In genomic region chr19:56874601-56875315, GRCm38 (mm10) we compare ENCODE assay signal across 7 mouse cellular contexts. TPM values are rescaled to one million over a fixed set of nuclear protein-coding genes. Genes with fewer than 3 reads are reported as not detected.
DNase-seq lines count a peak whose midpoint lies in the region; ATAC-seq and TF ChIP-seq lines count a peak whose summit lies in the region.

No protein-coding gene starts in this region.

- TF ChIP-seq CTCF in lung, postnatal 0 days (IDR thresholded peaks at IDR 0.05): no peak
- TF ChIP-seq CTCF in lung, adult 2 months (IDR thresholded peaks at IDR 0.05; ENCODE audit: insufficient read depth, low read length): no peak

- H3K36me3 ChIP-seq in lung, postnatal 0 days (ENCODE audit: insufficient read depth, low read length): no peaks in the 10 kb centered on the region
- H3K36me3 ChIP-seq in forebrain, embryonic 16.5 days (ENCODE audit: control insufficient read depth, insufficient read depth): no peaks in the 10 kb centered on the region
- H3K36me3 ChIP-seq in liver, embryonic 12.5 days: no peaks in the 10 kb centered on the region

- peaks cover 30% of the 10 kb centered on the region for H3K27me3 ChIP-seq in lung, postnatal 0 days (replicated peaks; ENCODE audit: insufficient read depth, low read length)
- peaks cover 47% of the 10 kb centered on the region for H3K27me3 ChIP-seq in forebrain, embryonic 16.5 days (replicated peaks; ENCODE audit: control insufficient read depth, insufficient read depth, low read length)
- H3K27me3 ChIP-seq in liver, embryonic 12.5 days (replicated peaks): peaks cover 83% of the 10 kb centered on the region

- H3K27ac ChIP-seq in lung, postnatal 0 days (ENCODE audit: low read length): no peak overlapping the region
- H3K27ac ChIP-seq in forebrain, embryonic 16.5 days (ENCODE audit: low read length): no peak overlapping the region
- H3K27ac ChIP-seq in liver, embryonic 12.5 days: no peak overlapping the region

- H3K9me3 ChIP-seq in lung, postnatal 0 days (ENCODE audit: low read length): no peaks in the 10 kb centered on the region
- no peaks in the 10 kb centered on the region for H3K9me3 ChIP-seq in forebrain, embryonic 16.5 days (ENCODE audit: control insufficient read depth, low read length)
- H3K9me3 ChIP-seq in liver, embryonic 12.5 days (replicated peaks): no peaks in the 10 kb centered on the region

- peaks cover 11% of the 10 kb centered on the region for H3K4me1 ChIP-seq in lung, postnatal 0 days (ENCODE audit: insufficient read depth, low read depth, low read length)
- H3K4me1 ChIP-seq in lung, adult 2 months (ENCODE audit: control insufficient read depth, insufficient read depth, low read length): no peaks in the 10 kb centered on the region
- H3K4me1 ChIP-seq in forebrain, embryonic 16.5 days (replicated peaks; ENCODE audit: control insufficient read depth, insufficient read depth, low read length): peaks cover 12% of the 10 kb centered on the region
- H3K4me1 ChIP-seq in liver, embryonic 12.5 days: peaks cover 6% of the 10 kb centered on the region

- ATAC-seq in lung, postnatal 0 days: no peak
- ATAC-seq in forebrain, embryonic 16.5 days: 0 out of 2 replicates have a peak, but pooled peaks have one; percentile 33
- ATAC-seq in liver, embryonic 12.5 days: no peak

- H3K9ac ChIP-seq in lung, postnatal 0 days (replicated peaks; ENCODE audit: low read depth): no peak overlapping the region
- peak overlapping the region; percentile 45 for H3K9ac ChIP-seq in forebrain, embryonic 16.5 days (replicated peaks; ENCODE audit: low read depth, low read length)
- no peak overlapping the region for H3K9ac ChIP-seq in liver, embryonic 12.5 days

- TF ChIP-seq POLR2A in lung, adult 2 months (IDR thresholded peaks at IDR 0.05; ENCODE audit: borderline replicate concordance, extremely low read depth, low read depth, low read length): no peak

- 7% methylated on average over 29 of the region's 30 CpGs for WGBS in lung, postnatal 0 days
- 12% methylated on average over 30 of the region's 30 CpGs for WGBS in lung, adult 2 months
- WGBS in forebrain, embryonic 16.5 days: 8% methylated on average over 30 of the region's 30 CpGs
- WGBS in liver, embryonic 12.5 days (ENCODE audit: insufficient replicate concordance): 12% methylated on average over 30 of the region's 30 CpGs

- peak overlapping the region; percentile 82 for H3K4me2 ChIP-seq in lung, postnatal 0 days (replicated peaks; ENCODE audit: low read depth, low read length)
- peak overlapping the region; percentile 96 for H3K4me2 ChIP-seq in forebrain, embryonic 16.5 days (ENCODE audit: low read length)
- H3K4me2 ChIP-seq in liver, embryonic 12.5 days: peak overlapping the region; percentile 68

- no peak for DNase-seq in lung, postnatal 0 days (ENCODE audit: low spot score)
- no peak for DNase-seq in lung, adult 2 months
- DNase-seq in adrenal gland, adult 18-20 months (ENCODE audit: low spot score in 2 of 2): no peak
- no peak for DNase-seq in layer of hippocampus, adult 9-10 months (ENCODE audit: low spot score)
- DNase-seq in adrenal gland, postnatal 25 days: no peak

- TF ChIP-seq EP300 in lung, postnatal 0 days (IDR thresholded peaks at IDR 0.05): no peak

- peak overlapping the region; percentile 43 for H3K4me3 ChIP-seq in lung, postnatal 0 days (ENCODE audit: low read depth, low read length)
- H3K4me3 ChIP-seq in lung, adult 2 months (replicated peaks; ENCODE audit: extremely low read depth, low read depth, low read length): no peak overlapping the region
- H3K4me3 ChIP-seq in forebrain, embryonic 16.5 days (replicated peaks; ENCODE audit: low read length): peak overlapping the region; percentile 50
- H3K4me3 ChIP-seq in liver, embryonic 12.5 days: peak overlapping the region; percentile 38

RNA-seq across cellular contexts. Expression of gene Vwa2, which starts 0.7 kb away (rescaled TPM):
- 0.48 and 0.63 TPM in 2 replicates for polyA plus RNA-seq in lung, postnatal 0 days (2015; fragmentation: Nextera tagmentation; extraction: Ambion mirVana)
- 0.12 and 0.22 TPM in 2 replicates for polyA plus RNA-seq in lung, adult 2 months (2012; rRNA removed)
- polyA plus RNA-seq in forebrain, embryonic 16.5 days (2015; fragmentation: Nextera tagmentation; extraction: Ambion mirVana): 0.34 and 0.35 TPM in 2 replicates
- 0.08 and 0.11 TPM in 2 replicates for polyA plus RNA-seq in liver, embryonic 12.5 days (2016; fragmentation: Nextera tagmentation; extraction: Ambion mirVana)
- total RNA-seq in adrenal gland, adult 18-20 months (2021): not detected
- not detected in 2 replicates for total RNA-seq in adrenal gland, postnatal 25 days (2021)

RNA-seq across cellular contexts. Expression of gene Tdrd1, which starts 48.7 kb away (rescaled TPM):
- polyA plus RNA-seq in lung, postnatal 0 days (2015; fragmentation: Nextera tagmentation; extraction: Ambion mirVana): not detected in 2 replicates
- polyA plus RNA-seq in lung, adult 2 months (2012; rRNA removed): 0.04 TPM in 1 of 2 replicates, not detected in the other
- 0.75 and 1.0 TPM in 2 replicates for polyA plus RNA-seq in forebrain, embryonic 16.5 days (2015; fragmentation: Nextera tagmentation; extraction: Ambion mirVana)
- 0.20 TPM in 2 replicates for polyA plus RNA-seq in liver, embryonic 12.5 days (2016; fragmentation: Nextera tagmentation; extraction: Ambion mirVana)
- under 1 TPM; 0.16 to 0.17 TPM for total RNA-seq in adrenal gland, adult 18-20 months (2021)
- not detected in 2 replicates for total RNA-seq in adrenal gland, postnatal 25 days (2021)

RNA-seq across cellular contexts. Expression of gene Ccdc186, which starts 52.8 kb away (rescaled TPM):
- 27.9 and 29.1 TPM in 2 replicates for polyA plus RNA-seq in lung, postnatal 0 days (2015; fragmentation: Nextera tagmentation; extraction: Ambion mirVana)
- polyA plus RNA-seq in lung, adult 2 months (2012; rRNA removed): 5.6 and 7.5 TPM in 2 replicates
- 28.4 and 35.2 TPM in 2 replicates for polyA plus RNA-seq in forebrain, embryonic 16.5 days (2015; fragmentation: Nextera tagmentation; extraction: Ambion mirVana)
- polyA plus RNA-seq in liver, embryonic 12.5 days (2016; fragmentation: Nextera tagmentation; extraction: Ambion mirVana): 7.7 and 8.1 TPM in 2 replicates
- total RNA-seq in adrenal gland, adult 18-20 months (2021): 10 to 100 TPM; 28.7 to 30.8 TPM
- 25.5 and 31.9 TPM in 2 replicates for total RNA-seq in adrenal gland, postnatal 25 days (2021)
